Mouse (Mus musculus) forebrain, embryonic 13.5 days (tissue): ENCODE results near the gene Ncoa6. TPM values are rescaled to one million over a fixed set of nuclear protein-coding genes. Genes with fewer than 3 reads are reported as not detected.

Experiments
- ATAC-seq: fragments of 200-750 bp; cut with Nextera tagmentation; 2 replicates; pipeline ENCODE4 v1.8.0; 2017
- H3K27ac ChIP-seq: fragments of 300-500 bp; sonication (generic); 2 replicates; pipeline ENCODE4 v1.5.1; 2015; ENCODE audit warnings: inconsistent platforms, mild to moderate bottlenecking, moderate library complexity
- H3K27me3 ChIP-seq: fragments of 300-500 bp; sonication (generic); 2 replicates; pipeline ENCODE4 v1.6.1; 2015; ENCODE audit warnings: mild to moderate bottlenecking, inconsistent platforms
- H3K36me3 ChIP-seq: fragments of 300-500 bp; sonication (generic); 2 replicates; pipeline ENCODE4 v1.6.1; 2015; ENCODE audit warnings: mild to moderate bottlenecking, inconsistent platforms; ENCODE audit not compliant: poor library complexity, severe bottlenecking
- H3K4me1 ChIP-seq: fragments of 300-500 bp; sonication (generic); 2 replicates; pipeline ENCODE4 v1.6.1; 2015; ENCODE audit warnings: inconsistent platforms
- H3K4me2 ChIP-seq: fragments of 300-500 bp; sonication (generic); 2 replicates; pipeline ENCODE4 v1.6.1; 2015; ENCODE audit warnings: inconsistent platforms, mild to moderate bottlenecking, moderate library complexity
- H3K4me3 ChIP-seq: fragments of 300-500 bp; sonication (generic); 2 replicates; pipeline ENCODE4 v1.5.1; 2015; ENCODE audit warnings: mild to moderate bottlenecking, inconsistent platforms
- H3K9ac ChIP-seq: fragments of 300-500 bp; sonication (generic); 2 replicates; pipeline ENCODE4 v1.6.1; 2015; ENCODE audit warnings: mild to moderate bottlenecking, inconsistent platforms
- H3K9me3 ChIP-seq: fragments of 300-500 bp; sonication (generic); replicated peaks from 2 replicates; pipeline ENCODE4 v1.6.1; 2016; ENCODE audit warnings: inconsistent platforms
- WGBS: fragments of 180-500 bp; shearing (Covaris S2); methylation state at CpG from one replicate; pipeline ENCODE4 v1.1.7; 2015; 5-methylcytosine and 5-hydroxymethylcytosine counted together
- polyA plus RNA-seq: library from polyadenylated mRNA; unstranded; fragments of >200 nt; fragmentation: Nextera tagmentation; extraction: Ambion mirVana; gene quantifications from 2 replicates; pipeline ENCODE4 v1.2.1, GENCODE M21; 2015

The Ncoa6 gene
- 29.6 and 30.5 TPM in 2 replicates for polyA plus RNA-seq

GRCm38 (mm10) chr2:155473570-155474088, at the start of gene Ncoa6:
Gene Ncoa6, minus strand, starts transcription at chr2:155473894.
- H3K27ac ChIP-seq: peak within 1 kb of the TSS; percentile 85
- H3K36me3 ChIP-seq: no peaks in the 10 kb centered on the region
- 0% methylated on average over 47 of the region's 72 CpGs for WGBS
- H3K27me3 ChIP-seq: no peaks in the 10 kb centered on the region
- H3K9me3 ChIP-seq: no peaks in the 10 kb centered on the region
- peaks cover 36% of the 10 kb centered on the region for H3K4me1 ChIP-seq
- peak within 1 kb of the TSS; percentile 87 for H3K4me2 ChIP-seq
- peak within 1 kb of the TSS; percentile 90 for H3K4me3 ChIP-seq
- peak within 1 kb of the TSS; percentile 95 for H3K9ac ChIP-seq
- peak; percentile 89 for ATAC-seq

DNA sequence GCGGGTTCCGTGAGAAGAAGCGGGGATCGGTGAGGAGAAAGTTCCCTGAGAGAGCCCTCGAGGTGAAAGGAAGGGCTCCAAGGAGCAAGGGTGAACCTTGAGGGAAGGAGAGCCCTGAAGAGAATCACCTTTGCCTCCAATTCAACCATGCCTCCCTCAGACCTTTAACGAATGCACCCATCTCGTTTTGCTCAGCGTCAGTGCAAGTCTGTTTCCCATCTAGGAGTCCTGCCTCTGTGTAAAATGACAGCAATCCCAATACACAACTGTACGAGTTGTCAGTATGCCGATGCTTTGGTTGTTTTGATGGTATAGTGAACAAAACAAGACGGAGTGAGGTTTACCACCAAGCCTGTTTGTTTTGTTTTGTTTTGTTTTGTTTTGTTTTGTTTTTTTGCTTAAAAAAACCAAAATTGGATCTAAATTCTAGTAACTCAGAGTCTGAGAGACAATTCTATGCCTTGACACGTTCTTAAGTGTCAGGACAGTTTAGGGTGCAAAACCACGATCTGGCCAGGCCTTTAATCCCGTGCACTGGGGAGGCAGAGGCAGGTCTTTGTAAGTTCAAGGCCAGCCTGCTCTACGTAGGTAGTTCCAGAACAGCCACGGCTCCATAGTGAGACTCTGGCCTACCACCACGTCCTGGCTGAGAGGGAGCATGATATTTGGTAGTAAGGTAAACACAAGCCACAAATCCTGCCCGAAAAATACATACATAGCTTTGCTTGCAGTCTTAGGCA, 45.0 kb upstream of the Ncoa6 start:
- Histone ChIP-seq H3K9ac (peak overlapping the region; percentile 68), H3K4me2 (peak overlapping the region; percentile 75), H3K27me3 (no peaks in the 10 kb centered on the region; the same call in 1 of the 2 replicates), H3K4me3 (peak overlapping the region; percentile 71), H3K4me1 (peaks cover 23% of the 10 kb centered on the region), H3K27ac (peak overlapping the region; percentile 74; the same call in 1 of the 2 replicates), H3K36me3 (no peaks in the 10 kb centered on the region), H3K9me3 (no peaks in the 10 kb centered on the region)
- no peak for ATAC-seq
- WGBS: 22% methylated on average over 18 of the region's 18 CpGs

- Histone ChIP-seq H3K9ac (peak within 1 kb of the TSS; percentile 68), H3K27ac (peak within 1 kb of the TSS; percentile 74), H3K27me3 (no peaks in the 10 kb centered on the region; the same call in 1 of the 2 replicates), H3K36me3 (no peaks in the 10 kb centered on the region), H3K4me3 (peak within 1 kb of the TSS; percentile 71), H3K4me2 (peak within 1 kb of the TSS; percentile 75), H3K4me1 (peaks cover 33% of the 10 kb centered on the region), H3K9me3 (no peaks in the 10 kb centered on the region)
- ATAC-seq: peak; percentile 99
- 2% methylated on average over 70 of the region's 70 CpGs for WGBS
These were observed 44.0 kb upstream of the Ncoa6 start, which contains the start of the genes Acss2 and Ggt7 for GRCm38 (mm10) chr2:155517455-155518423. Gene Acss2, plus strand, starts transcription at chr2:155517948. Gene Ggt7, minus strand, starts transcription at chr2:155518237.

GRCm38 (mm10) chr2:155515941-155516340, 42.2 kb upstream of the Ncoa6 start:
- Histone ChIP-seq H3K4me1 (peaks cover 35% of the 10 kb centered on the region), H3K4me3 (no peak overlapping the region), H3K9ac (no peak overlapping the region), H3K36me3 (no peaks in the 10 kb centered on the region), H3K4me2 (no peak overlapping the region), H3K27me3 (no peaks in the 10 kb centered on the region; the same call in 1 of the 2 replicates), H3K9me3 (no peaks in the 10 kb centered on the region), H3K27ac (no peak overlapping the region)
- no peak for ATAC-seq
- WGBS: 7% methylated on average over 1 of the region's 1 CpGs

DNA sequence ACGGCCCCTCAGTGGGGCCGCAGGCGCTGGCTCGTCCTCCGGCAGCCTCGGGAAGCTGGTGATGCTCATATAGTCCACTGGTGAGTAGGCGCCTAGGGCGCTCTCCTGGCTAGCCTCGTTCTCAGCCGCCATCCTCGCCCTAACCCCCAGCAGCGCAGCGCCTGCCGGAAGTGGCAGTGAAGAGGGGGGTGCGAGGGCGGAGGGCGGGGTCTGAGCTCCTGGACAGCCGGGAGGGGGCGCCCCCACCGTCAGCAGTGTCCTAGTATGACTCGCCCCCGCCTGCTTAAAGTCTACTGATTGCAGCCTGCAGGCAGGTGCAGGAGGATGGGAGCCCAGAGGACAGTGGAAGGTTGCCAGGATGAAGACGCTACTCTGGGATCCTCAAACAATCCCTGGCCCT, 41.0 kb upstream of the Ncoa6 start:
- peak overlapping the region; percentile 87 for H3K4me2 ChIP-seq
- ATAC-seq: peak; percentile 29
- 0% methylated on average over 21 of the region's 23 CpGs for WGBS

DNA sequence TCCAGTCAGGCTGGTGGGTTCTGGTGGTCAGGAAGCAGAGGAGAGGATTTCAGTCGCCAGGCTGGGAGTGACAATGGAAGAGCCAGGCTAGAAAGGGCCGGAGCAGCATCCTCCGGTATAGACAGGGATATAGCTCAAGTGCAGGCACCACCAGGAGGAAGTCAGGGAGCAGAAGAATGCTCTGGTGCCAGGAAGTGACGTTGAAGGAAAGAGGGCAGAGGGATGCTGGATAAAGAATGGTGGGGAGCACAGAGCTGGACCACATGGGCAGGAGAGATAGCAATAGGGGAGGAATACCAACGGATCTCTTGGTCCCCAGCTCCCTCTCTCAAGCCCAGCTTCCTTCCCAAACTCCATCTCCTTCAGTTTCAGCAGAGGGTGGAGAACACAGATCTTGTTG, 39.8 kb upstream of the Ncoa6 start:
- Histone ChIP-seq H3K4me1 (peaks cover 30% of the 10 kb centered on the region), H3K27ac (no peak overlapping the region), H3K4me2 (peak overlapping the region; percentile 87), H3K9ac (peak overlapping the region; percentile 92), H3K9me3 (no peaks in the 10 kb centered on the region), H3K27me3 (no peaks in the 10 kb centered on the region; the same call in 1 of the 2 replicates), H3K4me3 (peak overlapping the region; percentile 64), H3K36me3 (peaks cover 5% of the 10 kb centered on the region; the same call in 1 of the 2 replicates)
- ATAC-seq: no peak
- WGBS: 69% methylated on average over 5 of the region's 5 CpGs

More for the DNA sequence above, 41.0 kb upstream of the Ncoa6 start:
- H3K4me1 ChIP-seq: peaks cover 35% of the 10 kb centered on the region
- no peaks in the 10 kb centered on the region; the same call in 1 of the 2 replicates for H3K27me3 ChIP-seq
- 0 out of 2 replicates have a peak overlapping the region, but pooled peaks have one; percentile 51 for H3K27ac ChIP-seq
- H3K36me3 ChIP-seq: peaks cover 2% of the 10 kb centered on the region; the same call in 1 of the 2 replicates
- no peaks in the 10 kb centered on the region for H3K9me3 ChIP-seq
- peak overlapping the region; percentile 64 for H3K4me3 ChIP-seq
- H3K9ac ChIP-seq: peak overlapping the region; percentile 92

GRCm38 (mm10) chr2:155512479-155512878, 38.8 kb upstream of the Ncoa6 start:
- H3K36me3 ChIP-seq: peaks cover 5% of the 10 kb centered on the region; the same call in 1 of the 2 replicates
- peaks cover 35% of the 10 kb centered on the region for H3K4me1 ChIP-seq
- H3K9me3 ChIP-seq: no peaks in the 10 kb centered on the region
- no peak for ATAC-seq
- 65% methylated on average over 4 of the region's 4 CpGs for WGBS
- H3K9ac ChIP-seq: no peak overlapping the region
- H3K4me3 ChIP-seq: no peak overlapping the region
- no peak overlapping the region for H3K27ac ChIP-seq
- H3K27me3 ChIP-seq: no peaks in the 10 kb centered on the region; the same call in 1 of the 2 replicates
- peak overlapping the region; percentile 87; the same call in 1 of the 2 replicates for H3K4me2 ChIP-seq

- WGBS: 68% methylated on average over 10 of the region's 10 CpGs
- Histone ChIP-seq H3K4me2 (no peak overlapping the region), H3K9me3 (no peaks in the 10 kb centered on the region), H3K4me1 (peaks cover 26% of the 10 kb centered on the region), H3K4me3 (no peak overlapping the region), H3K36me3 (peaks cover 21% of the 10 kb centered on the region), H3K9ac (no peak overlapping the region), H3K27ac (no peak overlapping the region), H3K27me3 (no peaks in the 10 kb centered on the region)
- no peak for ATAC-seq
These were observed 34.2 kb upstream of the Ncoa6 start for GRCm38 (mm10) chr2:155507721-155508470.

DNA sequence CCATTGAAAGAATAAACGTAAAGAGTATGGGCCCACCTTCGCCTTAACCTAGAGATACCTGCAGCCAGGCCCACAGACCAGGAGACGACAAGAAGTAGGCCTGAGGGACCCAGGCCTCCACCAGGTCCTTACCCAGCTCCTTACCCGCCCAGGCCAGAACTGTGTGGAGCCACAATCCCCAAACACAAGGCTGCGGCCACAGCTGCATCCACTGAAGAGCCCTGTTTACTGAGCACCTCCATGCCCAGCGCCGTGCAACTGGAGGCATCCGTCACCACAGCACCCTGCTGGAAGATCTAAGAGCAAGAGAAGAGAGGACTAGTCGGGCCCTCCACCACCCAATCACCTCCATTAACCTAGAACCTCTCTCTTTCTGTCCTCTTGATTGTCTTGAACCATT, 32.1 kb upstream of the Ncoa6 start:
- Histone ChIP-seq H3K27me3 (no peaks in the 10 kb centered on the region), H3K4me2 (no peak overlapping the region), H3K9ac (no peak overlapping the region), H3K9me3 (no peaks in the 10 kb centered on the region), H3K4me3 (no peak overlapping the region), H3K4me1 (peaks cover 22% of the 10 kb centered on the region), H3K27ac (no peak overlapping the region), H3K36me3 (peaks cover 36% of the 10 kb centered on the region)
- no peak for ATAC-seq
- 95% methylated on average over 9 of the region's 9 CpGs for WGBS

- Histone ChIP-seq H3K27ac (peak overlapping the region; percentile 11; the same call in 1 of the 2 replicates), H3K4me1 (peaks cover 22% of the 10 kb centered on the region), H3K9ac (peak overlapping the region; percentile 34; the same call in 1 of the 2 replicates), H3K4me3 (no peak overlapping the region), H3K9me3 (no peaks in the 10 kb centered on the region), H3K27me3 (no peaks in the 10 kb centered on the region), H3K4me2 (no peak overlapping the region), H3K36me3 (peaks cover 45% of the 10 kb centered on the region)
- no peak for ATAC-seq
- 50% methylated on average over 13 of the region's 13 CpGs for WGBS
These were observed 31.0 kb upstream of the Ncoa6 start for GRCm38 (mm10) chr2:155504440-155505355.
